Mouse (Mus musculus) cerebellum, adult (tissue): Measurements from ENCODE around the gene Mrpl33.

Experiments used
- ATAC-seq: cut with Nextera tagmentation; 2 replicates; pipeline ENCODE4 v1.9.2; 2017; ENCODE audit warnings: mild to moderate bottlenecking, moderate library complexity, mixed read lengths; ENCODE audit not compliant: insufficient number of reproducible peaks, low FRiP score, low TSS enrichment

Gene Mrpl33

GRCm38 (mm10) chr5:31634161-31634560 lies 37.4 kb downstream of the Mrpl33 start:
- no peak for ATAC-seq

GRCm38 (mm10) chr5:31634679-31635078 lies 37.9 kb downstream of the Mrpl33 start:
- ATAC-seq = no peak

GRCm38 (mm10) chr5:31636636-31637253 lies 40.0 kb downstream of the Mrpl33 start:
- ATAC-seq = no peak

DNA sequence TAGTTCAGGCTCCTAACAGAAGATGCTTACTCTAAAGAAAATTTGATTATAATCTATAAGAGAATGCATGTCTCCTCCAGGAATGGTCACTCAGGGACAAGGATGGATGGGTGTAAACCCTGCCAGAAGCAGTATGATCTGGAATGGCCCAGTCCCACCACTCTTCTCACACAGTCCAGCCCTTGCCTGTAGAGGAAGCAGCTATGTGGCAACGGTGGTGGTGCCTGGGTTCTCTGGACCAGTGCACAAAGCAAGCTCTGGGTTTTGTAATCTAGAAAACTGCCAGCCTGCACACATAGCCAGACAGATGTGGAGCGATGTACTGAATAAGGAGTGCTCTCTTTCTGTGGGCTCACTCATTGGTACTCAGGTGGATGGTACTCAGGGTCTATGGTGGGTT lies 43.8 kb downstream of the Mrpl33 start:
- ATAC-seq = no peak

DNA sequence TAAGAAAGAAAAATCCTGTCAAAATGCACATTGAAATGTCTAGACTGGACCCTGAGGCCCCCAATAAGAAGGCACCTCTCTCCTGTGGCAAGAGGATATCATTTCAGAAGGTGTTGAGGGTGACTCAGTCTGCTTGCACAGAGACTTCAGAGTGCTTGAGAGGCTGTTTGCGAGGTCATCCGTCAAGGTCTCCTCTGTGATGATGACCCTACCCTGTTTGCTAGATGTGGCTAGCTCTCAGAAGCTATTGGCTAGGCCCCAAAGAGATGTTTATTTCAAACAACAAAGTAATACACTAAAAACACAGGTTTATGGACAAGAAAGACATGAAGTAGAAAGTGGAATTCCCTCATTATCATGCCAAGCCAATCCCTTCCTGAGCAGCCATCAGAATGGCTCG lies 45.6 kb downstream of the Mrpl33 start:
- no peak for ATAC-seq

GRCm38 (mm10) chr5:31644272-31644671 lies 47.5 kb downstream of the Mrpl33 start:
- ATAC-seq = no peak

DNA sequence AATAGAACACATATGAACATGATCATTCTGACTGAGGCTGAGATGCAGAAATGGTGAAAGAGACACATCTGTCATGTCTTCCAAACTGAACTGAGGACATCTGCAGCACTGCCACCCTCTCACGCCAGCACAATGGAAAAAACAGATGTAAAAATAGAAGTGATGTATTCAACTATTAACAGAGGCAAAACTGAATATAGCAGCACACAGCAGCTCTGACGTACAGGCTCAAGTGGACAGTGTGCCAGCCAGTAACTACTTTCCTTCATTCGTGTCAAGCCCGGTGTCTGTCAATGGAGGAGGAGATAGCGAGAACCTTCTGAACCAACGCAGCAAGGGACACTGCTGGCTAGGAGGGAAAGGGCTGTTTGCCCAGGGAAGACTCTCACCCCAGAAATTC lies 48.1 kb downstream of the Mrpl33 start:
- ATAC-seq = no peak

- ATAC-seq = no peak
Measured at GRCm38 (mm10) chr5:31645798-31646197, 49.1 kb downstream of the Mrpl33 start.

GRCm38 (mm10) chr5:31646574-31646973 lies 49.8 kb downstream of the Mrpl33 start:
- ATAC-seq = no peak

DNA sequence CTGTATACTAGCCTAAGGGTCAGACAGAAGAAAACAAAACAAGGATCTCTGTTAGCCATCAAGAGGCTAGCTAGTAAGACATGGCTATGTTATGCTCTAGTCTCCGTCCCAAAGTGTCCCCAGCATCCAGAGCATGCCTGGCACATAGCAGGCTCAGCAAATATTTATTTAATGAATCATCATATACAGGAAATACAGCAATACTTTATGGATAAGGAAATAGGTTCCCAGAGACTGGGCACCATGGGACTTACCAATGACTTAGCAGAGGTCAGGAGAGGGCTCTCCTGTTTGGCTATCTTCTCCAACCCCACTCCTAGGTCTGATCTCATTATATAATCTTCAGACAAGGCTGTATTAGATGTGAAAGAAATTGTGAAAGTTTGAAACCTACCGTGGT lies 50.6 kb downstream of the Mrpl33 start:
- no peak for ATAC-seq

- ATAC-seq = no peak
Measured at GRCm38 (mm10) chr5:31650518-31651288, 54.0 kb downstream of the Mrpl33 start.

- ATAC-seq = no peak
Measured at GRCm38 (mm10) chr5:31655688-31656190, 59.0 kb downstream of the Mrpl33 start.

- no peak for ATAC-seq
Measured at GRCm38 (mm10) chr5:31666176-31666575, 69.4 kb downstream of the Mrpl33 start.

DNA sequence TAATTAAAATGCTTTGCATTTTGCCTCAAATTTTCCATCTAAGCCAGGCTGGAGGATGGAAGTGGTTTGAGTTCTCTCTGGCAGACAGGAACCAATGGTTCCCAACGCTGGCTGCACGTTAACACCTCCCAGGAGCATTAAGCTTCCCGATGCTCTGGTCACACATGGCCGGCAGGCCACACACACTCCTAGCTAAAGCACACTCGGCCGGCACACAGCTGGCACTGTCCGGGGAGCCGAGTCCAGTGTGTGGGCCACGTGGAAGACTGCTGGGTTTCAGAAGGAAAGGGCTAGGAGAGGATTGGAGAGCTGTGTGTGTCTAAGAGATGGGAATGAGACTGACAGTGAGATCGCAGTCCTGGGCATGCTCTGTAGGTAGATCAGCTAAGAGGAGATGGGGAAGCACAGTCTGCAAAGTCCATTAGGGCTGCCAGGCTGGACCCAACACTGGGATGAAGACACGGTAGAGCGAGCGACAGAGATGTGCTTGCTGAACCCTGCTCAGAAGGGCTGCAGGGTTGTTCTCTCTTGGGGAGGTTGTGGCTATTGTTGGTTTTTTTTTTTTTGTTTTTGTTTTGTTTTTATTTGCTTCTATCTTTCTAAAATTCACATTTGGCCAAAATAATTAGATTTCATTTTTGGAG lies 71.7 kb downstream of the Mrpl33 start:
- no peak for ATAC-seq

DNA sequence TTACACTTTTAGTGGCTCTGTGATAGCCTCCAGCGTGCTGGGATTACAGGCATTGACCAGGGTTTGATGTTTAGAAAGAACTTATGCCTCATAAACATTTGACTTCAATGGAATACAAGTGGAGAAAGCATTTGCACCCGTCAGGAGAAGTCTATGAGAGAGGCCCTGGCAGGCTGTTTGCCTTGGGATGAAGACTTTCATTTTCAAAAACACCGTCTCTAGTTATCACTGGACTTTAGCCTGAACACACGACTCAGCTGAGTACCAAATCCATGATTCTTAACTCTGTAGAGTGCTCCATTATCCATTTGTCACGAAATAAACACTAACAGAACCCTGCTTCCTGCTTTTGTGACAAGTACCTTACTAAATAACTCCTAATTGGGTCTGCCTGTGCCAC lies 73.2 kb downstream of the Mrpl33 start:
- ATAC-seq = no peak

GRCm38 (mm10) chr5:31671137-31671536 lies 74.4 kb downstream of the Mrpl33 start:
- ATAC-seq = no peak

- no peak for ATAC-seq
Measured at GRCm38 (mm10) chr5:31673431-31673830, 76.7 kb downstream of the Mrpl33 start.

- no peak for ATAC-seq
Measured at GRCm38 (mm10) chr5:31678000-31678399, 81.3 kb downstream of the Mrpl33 start.

DNA sequence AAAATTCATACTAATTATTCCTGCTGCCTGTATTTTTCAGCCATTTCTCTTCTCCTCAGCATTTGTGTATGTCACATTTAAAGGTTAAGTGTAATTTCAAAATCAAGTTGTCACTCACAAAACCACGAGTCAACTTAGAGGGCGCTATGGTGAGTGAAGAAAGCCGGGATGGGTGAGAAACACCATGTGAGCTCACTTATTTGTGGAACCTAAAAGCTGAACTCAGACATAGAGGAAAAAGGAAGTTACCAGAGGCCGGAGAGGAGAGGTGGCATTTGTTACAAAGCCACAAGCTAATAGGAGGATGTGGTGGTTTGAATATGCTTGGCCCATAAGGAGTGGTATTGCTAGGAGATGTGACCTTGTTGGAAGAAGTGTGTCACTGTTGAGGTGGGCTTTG lies 83.4 kb downstream of the Mrpl33 start:
- ATAC-seq = no peak

GRCm38 (mm10) chr5:31682305-31682704 lies 85.6 kb downstream of the Mrpl33 start:
- ATAC-seq = no peak

GRCm38 (mm10) chr5:31686040-31686439 lies 89.3 kb downstream of the Mrpl33 start:
- no peak for ATAC-seq
